Mouse (Mus musculus): ENCODE results near the gene Igtp. TPM values are rescaled to one million over a fixed set of nuclear protein-coding genes. Genes with fewer than 3 reads are reported as not detected.
"Not testable (repeated sequence)": the region's sequence is repeated elsewhere in the genome, so short reads cannot be mapped to it uniquely, and the experiment has no call there.

Igtp gene
- 8.2 and 12.3 TPM in 2 replicates for polyA plus RNA-seq (2015; fragmentation: Nextera tagmentation; extraction: Ambion mirVana)

GRCm38 (mm10) chr11:58199229-58200037 is at the start of gene Igtp, which contains the start of gene Irgm2:
Igtp (plus strand) TSS chr11:58199556.
Irgm2 (plus strand) TSS chr11:58199618.
- ATAC-seq (replicated peaks; ENCODE audit: extremely low read depth, insufficient read depth, low FRiP score): peak; percentile 86
- H3K4me2 ChIP-seq (ENCODE audit: low read depth, low read length): peak within 1 kb of the TSS; percentile 83
- peak within 1 kb of the TSS; percentile 84 for H3K27ac ChIP-seq (ENCODE audit: low read length)
- 4% methylated on average over 14 of the region's 15 CpGs for WGBS
- H3K36me3 ChIP-seq (ENCODE audit: control insufficient read depth, insufficient read depth); H3K9me3 ChIP-seq (replicated peaks; ENCODE audit: control insufficient read depth, low read length); H3K4me1 ChIP-seq (ENCODE audit: control insufficient read depth, insufficient read depth, low read length); H3K27me3 ChIP-seq (ENCODE audit: control insufficient read depth, insufficient read depth, low read length): not testable (repeated sequence)
- H3K9ac ChIP-seq (ENCODE audit: low read length): peak within 1 kb of the TSS; percentile 81
- H3K4me3 ChIP-seq (ENCODE audit: low read length): peak within 1 kb of the TSS; percentile 80

- no peaks in the 10 kb centered on the region for H3K27me3 ChIP-seq (ENCODE audit: control insufficient read depth, insufficient read depth, low read length)
- H3K36me3 ChIP-seq (ENCODE audit: control insufficient read depth, insufficient read depth): peaks cover 38% of the 10 kb centered on the region
- no peak overlapping the region for H3K4me3 ChIP-seq (ENCODE audit: low read length)
- 53% methylated on average over 9 of the region's 9 CpGs for WGBS
- no peak overlapping the region for H3K4me2 ChIP-seq (ENCODE audit: low read depth, low read length)
- H3K4me1 ChIP-seq (ENCODE audit: control insufficient read depth, insufficient read depth, low read length): no peaks in the 10 kb centered on the region
- H3K9ac ChIP-seq (ENCODE audit: low read length): no peak overlapping the region
- H3K27ac ChIP-seq (ENCODE audit: low read length): no peak overlapping the region
- no peaks in the 10 kb centered on the region for H3K9me3 ChIP-seq (replicated peaks; ENCODE audit: control insufficient read depth, low read length)
- ATAC-seq (replicated peaks; ENCODE audit: extremely low read depth, insufficient read depth, low FRiP score): no peak
Measured at GRCm38 (mm10) chr11:58155458-58155857, 43.9 kb upstream of the Igtp start.

- H3K4me3 ChIP-seq (ENCODE audit: low read length): no peak overlapping the region
- peaks cover 34% of the 10 kb centered on the region for H3K36me3 ChIP-seq (ENCODE audit: control insufficient read depth, insufficient read depth)
- no peaks in the 10 kb centered on the region for H3K9me3 ChIP-seq (replicated peaks; ENCODE audit: control insufficient read depth, low read length)
- WGBS: 74% methylated on average over 3 of the region's 3 CpGs
- H3K4me2 ChIP-seq (ENCODE audit: low read depth, low read length): no peak overlapping the region
- H3K9ac ChIP-seq (ENCODE audit: low read length): no peak overlapping the region
- no peaks in the 10 kb centered on the region for H3K4me1 ChIP-seq (ENCODE audit: control insufficient read depth, insufficient read depth, low read length)
- no peaks in the 10 kb centered on the region for H3K27me3 ChIP-seq (ENCODE audit: control insufficient read depth, insufficient read depth, low read length)
- no peak overlapping the region for H3K27ac ChIP-seq (ENCODE audit: low read length)
- ATAC-seq (replicated peaks; ENCODE audit: extremely low read depth, insufficient read depth, low FRiP score): no peak
Measured at GRCm38 (mm10) chr11:58156871-58157270, 42.5 kb upstream of the Igtp start.

GRCm38 (mm10) chr11:58165072-58165471 is 34.3 kb upstream of the Igtp start:
- H3K36me3 ChIP-seq (ENCODE audit: control insufficient read depth, insufficient read depth): peaks cover 31% of the 10 kb centered on the region
- H3K4me3 ChIP-seq (ENCODE audit: low read length): no peak overlapping the region
- H3K9ac ChIP-seq (ENCODE audit: low read length): no peak overlapping the region
- no peaks in the 10 kb centered on the region for H3K9me3 ChIP-seq (replicated peaks; ENCODE audit: control insufficient read depth, low read length)
- WGBS: 94% methylated on average over 2 of the region's 2 CpGs
- peaks cover 4% of the 10 kb centered on the region for H3K4me1 ChIP-seq (ENCODE audit: control insufficient read depth, insufficient read depth, low read length)
- no peaks in the 10 kb centered on the region for H3K27me3 ChIP-seq (ENCODE audit: control insufficient read depth, insufficient read depth, low read length)
- H3K4me2 ChIP-seq (ENCODE audit: low read depth, low read length): no peak overlapping the region
- no peak overlapping the region for H3K27ac ChIP-seq (ENCODE audit: low read length)
- ATAC-seq (replicated peaks; ENCODE audit: extremely low read depth, insufficient read depth, low FRiP score): no peak

- Histone ChIP-seq H3K4me2 (ENCODE audit: low read depth, low read length) (peak overlapping the region; percentile 87), H3K27me3 (ENCODE audit: control insufficient read depth, insufficient read depth, low read length) (no peaks in the 10 kb centered on the region), H3K36me3 (ENCODE audit: control insufficient read depth, insufficient read depth) (peaks cover 25% of the 10 kb centered on the region), H3K9ac (ENCODE audit: low read length) (peak overlapping the region; percentile 73), H3K27ac (ENCODE audit: low read length) (no peak overlapping the region), H3K9me3 (replicated peaks; ENCODE audit: control insufficient read depth, low read length) (no peaks in the 10 kb centered on the region), H3K4me1 (ENCODE audit: control insufficient read depth, insufficient read depth, low read length) (peaks cover 16% of the 10 kb centered on the region), H3K4me3 (ENCODE audit: low read length) (peak overlapping the region; percentile 67)
- peak; percentile 56 for ATAC-seq (replicated peaks; ENCODE audit: extremely low read depth, insufficient read depth, low FRiP score)
- 0% methylated on average over 8 of the region's 8 CpGs for WGBS
Measured at GRCm38 (mm10) chr11:58167822-58168166, 31.6 kb upstream of the Igtp start.

- Histone ChIP-seq H3K27ac (ENCODE audit: low read length) (0 out of 2 replicates have a peak within 1 kb of the TSS, but pooled peaks have one; percentile 47), H3K4me3 (ENCODE audit: low read length) (peak within 1 kb of the TSS; percentile 67), H3K9ac (ENCODE audit: low read length) (peak within 1 kb of the TSS; percentile 73), H3K9me3 (replicated peaks; ENCODE audit: control insufficient read depth, low read length) (no peaks in the 10 kb centered on the region), H3K4me1 (ENCODE audit: control insufficient read depth, insufficient read depth, low read length) (peaks cover 16% of the 10 kb centered on the region), H3K4me2 (ENCODE audit: low read depth, low read length) (peak within 1 kb of the TSS; percentile 87), H3K36me3 (ENCODE audit: control insufficient read depth, insufficient read depth) (peaks cover 26% of the 10 kb centered on the region), H3K27me3 (ENCODE audit: control insufficient read depth, insufficient read depth, low read length) (no peaks in the 10 kb centered on the region)
- peak; percentile 81 for ATAC-seq (replicated peaks; ENCODE audit: extremely low read depth, insufficient read depth, low FRiP score)
- 1% methylated on average over 70 of the region's 71 CpGs for WGBS
Measured at GRCm38 (mm10) chr11:58168167-58168915, 31.0 kb upstream of the Igtp start, which contains the start of gene Gemin5. Gemin5 (minus strand) TSS chr11:58168539.

GRCm38 (mm10) chr11:58169666-58170065 is 29.7 kb upstream of the Igtp start:
- Histone ChIP-seq H3K27me3 (ENCODE audit: control insufficient read depth, insufficient read depth, low read length) (no peaks in the 10 kb centered on the region), H3K36me3 (ENCODE audit: control insufficient read depth, insufficient read depth) (peaks cover 24% of the 10 kb centered on the region)
- 71% methylated on average over 4 of the region's 4 CpGs for WGBS

GRCm38 (mm10) chr11:58171459-58172091 is 27.8 kb upstream of the Igtp start, which contains the start of gene Mrpl22:
Mrpl22 (plus strand) TSS chr11:58171661.
- no peaks in the 10 kb centered on the region for H3K9me3 ChIP-seq (replicated peaks; ENCODE audit: control insufficient read depth, low read length)
- peak; percentile 75 for ATAC-seq (replicated peaks; ENCODE audit: extremely low read depth, insufficient read depth, low FRiP score)

More at GRCm38 (mm10) chr11:58169666-58170065, 29.7 kb upstream of the Igtp start:
- H3K4me3 ChIP-seq (ENCODE audit: low read length): no peak overlapping the region
- no peak for ATAC-seq (replicated peaks; ENCODE audit: extremely low read depth, insufficient read depth, low FRiP score)
- peaks cover 16% of the 10 kb centered on the region for H3K4me1 ChIP-seq (ENCODE audit: control insufficient read depth, insufficient read depth, low read length)
- H3K4me2 ChIP-seq (ENCODE audit: low read depth, low read length): no peak overlapping the region
- H3K9me3 ChIP-seq (replicated peaks; ENCODE audit: control insufficient read depth, low read length): no peaks in the 10 kb centered on the region
- no peak overlapping the region for H3K27ac ChIP-seq (ENCODE audit: low read length)
- H3K9ac ChIP-seq (ENCODE audit: low read length): no peak overlapping the region

More at GRCm38 (mm10) chr11:58171459-58172091, 27.8 kb upstream of the Igtp start, which contains the start of gene Mrpl22:
- Histone ChIP-seq H3K27me3 (ENCODE audit: control insufficient read depth, insufficient read depth, low read length) (no peaks in the 10 kb centered on the region), H3K9ac (ENCODE audit: low read length) (peak within 1 kb of the TSS; percentile 88), H3K36me3 (ENCODE audit: control insufficient read depth, insufficient read depth) (peaks cover 26% of the 10 kb centered on the region), H3K4me3 (ENCODE audit: low read length) (peak within 1 kb of the TSS; percentile 89), H3K4me1 (ENCODE audit: control insufficient read depth, insufficient read depth, low read length) (peaks cover 16% of the 10 kb centered on the region), H3K27ac (ENCODE audit: low read length) (0 out of 2 replicates have a peak within 1 kb of the TSS, but pooled peaks have one; percentile 32), H3K4me2 (ENCODE audit: low read depth, low read length) (peak within 1 kb of the TSS; percentile 77)
- under 1% methylated on average over 34 of the region's 34 CpGs for WGBS
